Mouse (Mus musculus) B cell, adult 67 days (primary cell): ENCODE measurements around the gene Rdh11. TPM values are rescaled to one million over a fixed set of nuclear protein-coding genes. Genes with fewer than 3 reads are reported as not detected.

Experiments
- total RNA-seq, 2 experiments: library from RNA; stranded (reverse); gene quantifications; 4 replicates each; pipeline ENCODE4 v1.2.4; 2023

Rdh11 gene
- 10 to 100 TPM; 21.6 to 26.1 TPM for total RNA-seq

GRCm38 (mm10) chr12:79192193-79192592, at the start of gene Rdh11:
Rdh11 (minus strand) TSS chr12:79192293.

GRCm38 (mm10) chr12:79208703-79209464, 16.8 kb upstream of the Rdh11 start, which contains the start of gene Rdh12:
Rdh12 (plus strand) TSS chr12:79208914.

GRCm38 (mm10) chr12:79172019-79172941, 19.8 kb downstream of the Rdh11 start, which contains the start of gene Vti1b:
Vti1b (minus strand) TSS chr12:79172667.

GRCm38 (mm10) chr12:79130299-79131177, 61.6 kb downstream of the Rdh11 start, which contains the start of gene Arg2:
Arg2 (plus strand) TSS chr12:79130777.

Other genes starting within 250 kb of the Rdh11 start
- 10 to 100 TPM; 40.9 to 60.9 TPM for gene Tmem229b, start 184.7 kb downstream of the Rdh11 start, total RNA-seq
- gene Plekhh1, start 163.1 kb downstream of the Rdh11 start, total RNA-seq: 1 to 10 TPM in 1 of 2 experiments, under 1 TPM in 1; 0.68 to 1.7 TPM
- gene Pigh, start 102.6 kb downstream of the Rdh11 start, total RNA-seq: 1 to 10 TPM; 6.1 to 7.8 TPM
- gene Arg2, start 61.5 kb downstream of the Rdh11 start, total RNA-seq: not detected
- 10 to 100 TPM; 76.1 to 77.1 TPM for gene Vti1b, start 19.6 kb downstream of the Rdh11 start, total RNA-seq
- 10 to 100 TPM; 18.0 to 19.6 TPM for gene Rdh12, start 16.6 kb upstream of the Rdh11 start, total RNA-seq
- gene Zfyve26, start 104.0 kb upstream of the Rdh11 start, total RNA-seq: 100 to 1,000 TPM; 118 to 121 TPM
- 1 to 10 TPM in 1 of 2 experiments, under 1 TPM in 1; 0.92 to 1.2 TPM for gene Rad51b, start 105.0 kb upstream of the Rdh11 start, total RNA-seq